Mouse (Mus musculus): ENCODE measurements at regions not wholly inside any gene's neighbourhood (a gene's known extent, or its start where the extent isn't known, plus 50 kb on each side); places are given as distances from the start of the nearest gene placed in this dataset.

DNA sequence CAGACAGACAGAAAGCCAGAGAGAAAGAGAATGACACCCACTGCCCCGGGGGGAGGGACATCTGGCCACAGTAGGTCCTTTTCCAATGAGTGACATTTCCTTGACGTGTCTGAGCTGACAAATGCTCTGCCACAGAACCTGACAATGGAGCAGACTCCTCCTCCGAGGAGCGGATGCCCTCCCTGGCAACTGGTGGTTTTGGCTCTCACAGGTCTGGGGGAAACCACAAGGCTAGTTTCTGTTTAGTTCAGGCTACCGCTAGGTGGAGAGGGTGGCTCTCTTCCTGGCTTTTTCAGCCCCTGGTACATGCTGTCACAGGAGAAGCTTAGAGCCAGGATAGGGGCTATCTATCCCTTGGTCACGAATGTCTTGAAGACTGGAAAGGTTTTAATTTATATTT is 196.7 kb downstream of the Ly86 start:
- TF ChIP-seq NANOG (IDR thresholded peaks at IDR 0.05; ENCODE audit: borderline replicate concordance, low read length): no peak
- TF ChIP-seq POU5F1 (IDR thresholded peaks at IDR 0.05; ENCODE audit: borderline replicate concordance, low read length): no peak
- 0 out of 2 replicates have a peak, but pooled peaks have one; percentile 11 for TF ChIP-seq CTCF (conservative IDR thresholded peaks at IDR 0.05; ENCODE audit: low read length)
- Histone ChIP-seq H3K36me3 (ENCODE audit: insufficient read depth, low read length) (no peaks in the 10 kb centered on the region), H3K4me1 (replicated peaks; ENCODE audit: low read depth, low read length) (peaks cover 31% of the 10 kb centered on the region), H3K27me3 (ENCODE audit: insufficient read depth, low read length) (peaks cover 31% of the 10 kb centered on the region), H3K4me3 (replicated peaks; ENCODE audit: low read length) (no peak overlapping the region), H3K9me3 (ENCODE audit: low read length) (no peaks in the 10 kb centered on the region)

DNA sequence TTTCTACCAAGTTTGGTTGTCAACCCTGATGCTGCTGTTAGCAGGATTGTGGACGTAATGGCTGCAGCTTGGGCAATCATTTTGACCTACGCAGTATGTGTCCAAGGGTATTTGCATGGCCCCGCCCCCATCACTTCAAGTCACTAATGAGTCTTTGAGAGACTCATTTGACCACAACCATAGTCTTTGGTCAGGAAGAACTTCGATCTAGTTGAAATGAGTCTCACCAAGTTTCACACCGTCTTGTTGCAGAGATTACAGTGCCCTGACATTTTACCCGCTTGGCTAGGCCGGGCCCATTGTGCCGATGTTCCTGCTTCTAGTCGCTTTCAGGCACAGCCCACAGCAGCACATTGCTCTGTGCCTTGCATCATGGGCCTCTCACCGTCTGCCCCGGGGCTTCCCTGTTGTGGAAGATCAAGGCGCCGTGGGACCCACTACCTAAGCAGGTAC is 197.8 kb downstream of the Ly86 start:
- Histone ChIP-seq H3K4me3 (replicated peaks; ENCODE audit: low read length) (peak overlapping the region; percentile 41; the same call in 1 of the 2 replicates), H3K4me1 (replicated peaks; ENCODE audit: low read depth, low read length) (peaks cover 42% of the 10 kb centered on the region), H3K27me3 (ENCODE audit: insufficient read depth, low read length) (peaks cover 31% of the 10 kb centered on the region), H3K9me3 (ENCODE audit: low read length) (no peaks in the 10 kb centered on the region), H3K36me3 (ENCODE audit: insufficient read depth, low read length) (no peaks in the 10 kb centered on the region)
- TF ChIP-seq POU5F1 (IDR thresholded peaks at IDR 0.05; ENCODE audit: borderline replicate concordance, low read length) (no peak), CTCF (conservative IDR thresholded peaks at IDR 0.05; ENCODE audit: low read length) (no peak), NANOG (IDR thresholded peaks at IDR 0.05; ENCODE audit: borderline replicate concordance, low read length) (no peak)

- Histone ChIP-seq H3K9me3 (ENCODE audit: low read length) (no peaks in the 10 kb centered on the region), H3K27me3 (ENCODE audit: insufficient read depth, low read length) (peaks cover 27% of the 10 kb centered on the region), H3K36me3 (ENCODE audit: insufficient read depth, low read length) (no peaks in the 10 kb centered on the region), H3K4me1 (replicated peaks; ENCODE audit: low read depth, low read length) (peaks cover 52% of the 10 kb centered on the region), H3K4me3 (replicated peaks; ENCODE audit: low read length) (no peak overlapping the region)
- TF ChIP-seq CTCF (conservative IDR thresholded peaks at IDR 0.05; ENCODE audit: low read length) (no peak), NANOG (IDR thresholded peaks at IDR 0.05; ENCODE audit: borderline replicate concordance, low read length) (no peak), POU5F1 (IDR thresholded peaks at IDR 0.05; ENCODE audit: borderline replicate concordance, low read length) (no peak)
Measured at GRCm38 (mm10) chr13:37543788-37544187, 198.8 kb downstream of the Ly86 start.

GRCm38 (mm10) chr13:37544696-37545095 is 199.7 kb downstream of the Ly86 start:
- no peaks in the 10 kb centered on the region for H3K9me3 ChIP-seq (ENCODE audit: low read length)
- H3K4me3 ChIP-seq (replicated peaks; ENCODE audit: low read length): no peak overlapping the region
- H3K27me3 ChIP-seq (ENCODE audit: insufficient read depth, low read length): peaks cover 27% of the 10 kb centered on the region
- peaks cover 56% of the 10 kb centered on the region for H3K4me1 ChIP-seq (replicated peaks; ENCODE audit: low read depth, low read length)
- H3K36me3 ChIP-seq (ENCODE audit: insufficient read depth, low read length): no peaks in the 10 kb centered on the region
- TF ChIP-seq CTCF (conservative IDR thresholded peaks at IDR 0.05; ENCODE audit: low read length) (no peak), NANOG (IDR thresholded peaks at IDR 0.05; ENCODE audit: borderline replicate concordance, low read length) (no peak), POU5F1 (IDR thresholded peaks at IDR 0.05; ENCODE audit: borderline replicate concordance, low read length) (no peak)

GRCm38 (mm10) chr13:37546556-37546955 is 201.5 kb downstream of the Ly86 start:
- TF ChIP-seq NANOG (IDR thresholded peaks at IDR 0.05; ENCODE audit: borderline replicate concordance, low read length): no peak
- TF ChIP-seq POU5F1 (IDR thresholded peaks at IDR 0.05; ENCODE audit: borderline replicate concordance, low read length): no peak
- TF ChIP-seq CTCF (conservative IDR thresholded peaks at IDR 0.05; ENCODE audit: low read length): no peak
- Histone ChIP-seq H3K4me3 (replicated peaks; ENCODE audit: low read length) (no peak overlapping the region), H3K36me3 (ENCODE audit: insufficient read depth, low read length) (no peaks in the 10 kb centered on the region), H3K27me3 (ENCODE audit: insufficient read depth, low read length) (peaks cover 21% of the 10 kb centered on the region), H3K4me1 (replicated peaks; ENCODE audit: low read depth, low read length) (peaks cover 51% of the 10 kb centered on the region), H3K9me3 (ENCODE audit: low read length) (no peaks in the 10 kb centered on the region)

DNA sequence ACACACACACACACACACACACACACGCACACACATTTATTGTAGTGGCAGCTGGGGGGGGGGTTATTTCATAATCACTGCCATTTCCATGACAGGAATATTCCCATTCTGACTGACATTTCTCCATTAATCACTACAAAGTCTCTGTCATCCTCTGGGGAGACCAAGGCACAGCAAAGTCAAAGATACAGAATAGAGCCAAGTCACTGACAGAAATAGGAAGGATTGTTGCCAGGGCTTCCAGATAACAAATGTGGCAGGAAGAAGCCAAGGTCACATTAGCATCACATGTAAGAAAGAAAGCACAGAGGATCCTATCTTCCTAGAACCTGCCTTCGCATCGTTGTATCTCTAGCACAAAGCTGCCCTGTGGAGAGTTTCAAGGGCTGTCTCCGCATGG is 205.6 kb downstream of the Ly86 start:
- Histone ChIP-seq H3K27me3 (ENCODE audit: insufficient read depth, low read length) (0 out of 2 replicates have a peak, but pooled peaks cover 6% of the 10 kb centered on the region), H3K4me1 (replicated peaks; ENCODE audit: low read depth, low read length) (peaks cover 37% of the 10 kb centered on the region), H3K9me3 (ENCODE audit: low read length) (no peaks in the 10 kb centered on the region), H3K36me3 (ENCODE audit: insufficient read depth, low read length) (no peaks in the 10 kb centered on the region), H3K4me3 (replicated peaks; ENCODE audit: low read length) (no peak overlapping the region)
- TF ChIP-seq CTCF (conservative IDR thresholded peaks at IDR 0.05; ENCODE audit: low read length) (no peak), NANOG (IDR thresholded peaks at IDR 0.05; ENCODE audit: borderline replicate concordance, low read length) (no peak), POU5F1 (IDR thresholded peaks at IDR 0.05; ENCODE audit: borderline replicate concordance, low read length) (no peak)

GRCm38 (mm10) chr13:37553392-37553791 is 208.4 kb downstream of the Ly86 start:
- 0 out of 2 replicates have a peak, but pooled peaks cover 5% of the 10 kb centered on the region for H3K27me3 ChIP-seq (ENCODE audit: insufficient read depth, low read length)
- TF ChIP-seq POU5F1 (IDR thresholded peaks at IDR 0.05; ENCODE audit: borderline replicate concordance, low read length): no peak
- TF ChIP-seq CTCF (conservative IDR thresholded peaks at IDR 0.05; ENCODE audit: low read length): no peak
- H3K36me3 ChIP-seq (ENCODE audit: insufficient read depth, low read length): no peaks in the 10 kb centered on the region
- no peak overlapping the region for H3K4me3 ChIP-seq (replicated peaks; ENCODE audit: low read length)
- H3K9me3 ChIP-seq (ENCODE audit: low read length): no peaks in the 10 kb centered on the region
- peaks cover 19% of the 10 kb centered on the region for H3K4me1 ChIP-seq (replicated peaks; ENCODE audit: low read depth, low read length)

DNA sequence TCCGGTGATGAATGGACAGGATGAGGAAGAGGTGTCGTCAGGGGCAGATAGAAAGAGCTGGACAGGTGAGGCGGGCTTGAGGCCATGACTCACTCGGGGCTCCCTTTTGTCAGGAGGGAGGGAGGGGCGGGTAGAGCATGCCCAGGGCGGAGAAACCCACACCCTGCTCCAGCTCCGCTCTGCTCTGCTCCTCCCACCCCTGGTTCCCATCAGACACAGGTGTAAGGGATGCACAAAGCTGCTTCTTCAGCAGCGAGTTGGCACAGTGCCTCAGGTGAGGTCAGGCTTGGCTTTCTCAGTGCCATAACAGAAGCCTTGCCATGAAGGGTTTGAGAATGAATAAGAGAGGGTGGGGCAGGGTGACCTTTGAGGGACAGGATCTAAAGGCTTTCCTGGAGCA is 212.2 kb downstream of the Ly86 start:
- no peak overlapping the region for H3K4me3 ChIP-seq (replicated peaks; ENCODE audit: low read length)
- H3K4me1 ChIP-seq (replicated peaks; ENCODE audit: low read depth, low read length): peaks cover 26% of the 10 kb centered on the region
- no peak for TF ChIP-seq POU5F1 (IDR thresholded peaks at IDR 0.05; ENCODE audit: borderline replicate concordance, low read length)
- no peak for TF ChIP-seq NANOG (IDR thresholded peaks at IDR 0.05; ENCODE audit: borderline replicate concordance, low read length)
- no peak for TF ChIP-seq CTCF (conservative IDR thresholded peaks at IDR 0.05; ENCODE audit: low read length)
- H3K36me3 ChIP-seq (ENCODE audit: insufficient read depth, low read length): no peaks in the 10 kb centered on the region
- H3K9me3 ChIP-seq (ENCODE audit: low read length): no peaks in the 10 kb centered on the region
- peaks cover 25% of the 10 kb centered on the region for H3K27me3 ChIP-seq (ENCODE audit: insufficient read depth, low read length)

DNA sequence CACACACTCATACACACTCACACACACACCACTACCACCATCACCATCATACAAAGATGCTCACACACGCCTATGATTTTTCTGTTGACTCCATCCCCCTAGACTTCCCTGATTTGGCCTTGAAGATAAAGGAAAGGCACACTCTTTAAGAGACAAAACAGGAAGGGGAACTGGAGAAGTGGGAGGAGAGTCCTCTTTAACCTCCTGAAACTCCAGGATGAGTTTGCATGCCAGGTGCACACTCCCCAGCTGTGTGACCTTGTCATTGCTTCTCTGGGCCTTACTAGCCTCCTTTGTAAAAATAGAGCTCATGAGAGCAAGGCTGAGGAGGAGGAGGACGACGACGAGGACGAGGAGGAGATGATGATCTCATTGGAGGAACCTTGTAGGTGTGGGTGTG is 212.8 kb downstream of the Ly86 start:
- Histone ChIP-seq H3K4me1 (replicated peaks; ENCODE audit: low read depth, low read length) (peaks cover 32% of the 10 kb centered on the region), H3K27me3 (ENCODE audit: insufficient read depth, low read length) (peaks cover 25% of the 10 kb centered on the region), H3K36me3 (ENCODE audit: insufficient read depth, low read length) (no peaks in the 10 kb centered on the region), H3K4me3 (replicated peaks; ENCODE audit: low read length) (no peak overlapping the region), H3K9me3 (ENCODE audit: low read length) (no peaks in the 10 kb centered on the region)
- TF ChIP-seq POU5F1 (IDR thresholded peaks at IDR 0.05; ENCODE audit: borderline replicate concordance, low read length) (no peak), CTCF (conservative IDR thresholded peaks at IDR 0.05; ENCODE audit: low read length) (no peak), NANOG (IDR thresholded peaks at IDR 0.05; ENCODE audit: borderline replicate concordance, low read length) (no peak)
